Mouse (Mus musculus): ENCODE data around the gene Zfp609. TPM values are rescaled to one million over a fixed set of nuclear protein-coding genes. Genes with fewer than 3 reads are reported as not detected.

Zfp609 gene
- polyA plus RNA-seq, 1 experiment, result 11.1 TPM

DNA sequence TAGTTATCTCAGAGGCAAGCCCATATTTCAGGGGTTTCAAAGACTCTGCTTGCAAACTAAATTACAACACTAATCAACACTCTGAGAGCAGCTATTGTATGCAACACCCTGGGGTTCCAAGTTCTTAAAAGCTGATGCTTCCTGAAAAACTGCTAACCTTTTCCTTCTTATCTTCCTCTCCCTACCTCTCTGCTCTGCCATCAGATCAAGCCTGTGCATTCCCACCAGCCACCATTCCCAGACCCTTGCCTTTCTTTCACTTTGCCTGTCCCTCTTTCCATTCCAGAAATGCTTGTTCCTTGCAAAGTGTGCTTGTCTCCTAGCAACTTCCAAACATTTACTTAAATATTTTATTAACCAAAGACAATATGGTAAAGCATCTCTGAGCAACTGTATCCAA lies 35.5 kb downstream of the Zfp609 start:
- Histone ChIP-seq H3K4me2 (ENCODE audit: low read depth) (no peak overlapping the region), H3K79me2 (ENCODE audit: control insufficient read depth, insufficient read depth) (peaks cover 44% of the 10 kb centered on the region)
- no peak for TF ChIP-seq CEBPB (IDR thresholded peaks at IDR 0.05; ENCODE audit: insufficient read depth, poor library complexity, severe bottlenecking)
- no peak for TF ChIP-seq SRF (IDR thresholded peaks at IDR 0.05; ENCODE audit: control insufficient read depth, insufficient read length, low read depth)
- TF ChIP-seq USF1 (IDR thresholded peaks at IDR 0.05; ENCODE audit: low read depth), result no peak
- TF ChIP-seq REST (IDR thresholded peaks at IDR 0.05; ENCODE audit: insufficient read depth, insufficient read length), result no peak
- no peak for TF ChIP-seq E2F4 (IDR thresholded peaks at IDR 0.05; ENCODE audit: insufficient read depth)
- no peak for TF ChIP-seq TCF12 (IDR thresholded peaks at IDR 0.05; ENCODE audit: insufficient read depth, poor library complexity, severe bottlenecking)
- TF ChIP-seq MYOG (IDR thresholded peaks at IDR 0.05; ENCODE audit: control insufficient read depth in 1 of 3, insufficient read depth in 1 of 3, insufficient read length in 2 of 3, low read depth in 2 of 3), result no peak
- TF ChIP-seq MAX (IDR thresholded peaks at IDR 0.05; ENCODE audit: low read depth), result no peak
- TF ChIP-seq MYOD1 (IDR thresholded peaks at IDR 0.05; ENCODE audit: control insufficient read depth in 1 of 3, insufficient read length in 2 of 3, low read depth in 2 of 3), result no peak
- TF ChIP-seq POLR2AphosphoS2 (IDR thresholded peaks at IDR 0.05; ENCODE audit: insufficient read length, low read depth), result no peak
- no peak for TF ChIP-seq POLR2A (IDR thresholded peaks at IDR 0.05; ENCODE audit: insufficient read length, low read depth)
- no peak for TF ChIP-seq TCF3 (IDR thresholded peaks at IDR 0.05; ENCODE audit: insufficient read length, low read depth)

GRCm38 (mm10) chr9:65791106-65791505 lies 36.3 kb downstream of the Zfp609 start:
- H3K27me3 ChIP-seq (ENCODE audit: control insufficient read depth, insufficient read depth, insufficient read length), result no peaks in the 10 kb centered on the region
- no peaks in the 10 kb centered on the region for H3K36me3 ChIP-seq (ENCODE audit: control insufficient read depth, insufficient read depth)
- peaks cover 46% of the 10 kb centered on the region for H3K79me2 ChIP-seq (ENCODE audit: control insufficient read depth, insufficient read depth)
- no peak overlapping the region for H3K4me3 ChIP-seq
- no peak overlapping the region for H3ac ChIP-seq (ENCODE audit: control insufficient read depth, insufficient read length)
- TF ChIP-seq POLR2AphosphoS2 (IDR thresholded peaks at IDR 0.05; ENCODE audit: insufficient read length, low read depth) (no peak), TCF3 (IDR thresholded peaks at IDR 0.05; ENCODE audit: insufficient read length, low read depth) (no peak), REST (IDR thresholded peaks at IDR 0.05; ENCODE audit: insufficient read depth, insufficient read length) (no peak), SRF (IDR thresholded peaks at IDR 0.05; ENCODE audit: control insufficient read depth, insufficient read length, low read depth) (no peak), POLR2A (IDR thresholded peaks at IDR 0.05; ENCODE audit: insufficient read length, low read depth) (no peak), MAX (IDR thresholded peaks at IDR 0.05; ENCODE audit: low read depth) (no peak), E2F4 (IDR thresholded peaks at IDR 0.05; ENCODE audit: insufficient read depth) (no peak), CEBPB (IDR thresholded peaks at IDR 0.05; ENCODE audit: insufficient read depth, poor library complexity, severe bottlenecking) (no peak)
- no peak overlapping the region for H3K4me2 ChIP-seq (ENCODE audit: low read depth)

More for the DNA sequence above, 35.5 kb downstream of the Zfp609 start:
- Histone ChIP-seq H3ac (ENCODE audit: control insufficient read depth, insufficient read length) (no peak overlapping the region), H3K4me3 (no peak overlapping the region), H3K36me3 (ENCODE audit: control insufficient read depth, insufficient read depth) (no peaks in the 10 kb centered on the region), H3K27me3 (ENCODE audit: control insufficient read depth, insufficient read depth, insufficient read length) (no peaks in the 10 kb centered on the region)

GRCm38 (mm10) chr9:65789788-65790187 lies 37.6 kb downstream of the Zfp609 start:
- Histone ChIP-seq H3K27me3 (ENCODE audit: control insufficient read depth, insufficient read depth, insufficient read length) (no peaks in the 10 kb centered on the region), H3K36me3 (ENCODE audit: control insufficient read depth, insufficient read depth) (no peaks in the 10 kb centered on the region), H3K4me3 (no peak overlapping the region), H3K79me2 (ENCODE audit: control insufficient read depth, insufficient read depth) (peaks cover 50% of the 10 kb centered on the region), H3ac (ENCODE audit: control insufficient read depth, insufficient read length) (no peak overlapping the region), H3K4me2 (ENCODE audit: low read depth) (no peak overlapping the region)
- TF ChIP-seq CEBPB (IDR thresholded peaks at IDR 0.05; ENCODE audit: insufficient read depth, poor library complexity, severe bottlenecking) (no peak), MYOD1 (IDR thresholded peaks at IDR 0.05; ENCODE audit: control insufficient read depth in 1 of 3, insufficient read length in 2 of 3, low read depth in 2 of 3) (no peak), USF1 (IDR thresholded peaks at IDR 0.05; ENCODE audit: low read depth) (no peak), TCF12 (IDR thresholded peaks at IDR 0.05; ENCODE audit: insufficient read depth, poor library complexity, severe bottlenecking) (no peak), MYOG (IDR thresholded peaks at IDR 0.05; ENCODE audit: control insufficient read depth in 1 of 3, insufficient read depth in 1 of 3, insufficient read length in 2 of 3, low read depth in 2 of 3) (no peak), SRF (IDR thresholded peaks at IDR 0.05; ENCODE audit: control insufficient read depth, insufficient read length, low read depth) (no peak), POLR2A (IDR thresholded peaks at IDR 0.05; ENCODE audit: insufficient read length, low read depth) (no peak), POLR2AphosphoS2 (IDR thresholded peaks at IDR 0.05; ENCODE audit: insufficient read length, low read depth) (no peak), TCF3 (IDR thresholded peaks at IDR 0.05; ENCODE audit: insufficient read length, low read depth) (no peak), MAX (IDR thresholded peaks at IDR 0.05; ENCODE audit: low read depth) (no peak), REST (IDR thresholded peaks at IDR 0.05; ENCODE audit: insufficient read depth, insufficient read length) (no peak), E2F4 (IDR thresholded peaks at IDR 0.05; ENCODE audit: insufficient read depth) (no peak)

DNA sequence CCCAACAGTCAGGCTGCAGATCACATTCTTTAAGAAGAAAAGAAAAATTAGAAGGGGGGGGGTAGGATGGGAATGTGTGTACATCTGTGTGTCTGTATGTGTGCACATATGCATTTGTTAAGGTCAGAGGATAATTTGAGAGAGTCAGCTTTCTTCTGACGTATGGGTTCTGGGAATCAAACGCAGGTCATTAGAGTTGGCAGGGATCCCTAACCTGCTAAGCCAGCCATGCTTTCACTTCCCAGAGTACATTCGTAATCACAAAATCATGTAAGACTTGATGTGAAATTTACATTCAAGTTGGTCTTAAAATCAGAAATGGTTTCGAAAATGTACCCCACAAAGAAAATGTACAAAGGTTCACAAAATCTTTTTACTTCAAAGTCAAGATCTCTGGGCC lies 38.8 kb downstream of the Zfp609 start:
- Histone ChIP-seq H3K36me3 (ENCODE audit: control insufficient read depth, insufficient read depth) (no peaks in the 10 kb centered on the region), H3ac (ENCODE audit: control insufficient read depth, insufficient read length) (no peak overlapping the region), H3K4me3 (no peak overlapping the region), H3K79me2 (ENCODE audit: control insufficient read depth, insufficient read depth) (peaks cover 60% of the 10 kb centered on the region), H3K27me3 (ENCODE audit: control insufficient read depth, insufficient read depth, insufficient read length) (no peaks in the 10 kb centered on the region), H3K4me2 (ENCODE audit: low read depth) (no peak overlapping the region)
- no peak for TF ChIP-seq CEBPB (IDR thresholded peaks at IDR 0.05; ENCODE audit: insufficient read depth, poor library complexity, severe bottlenecking)
- TF ChIP-seq POLR2A (IDR thresholded peaks at IDR 0.05; ENCODE audit: insufficient read length, low read depth), result no peak
- TF ChIP-seq SRF (IDR thresholded peaks at IDR 0.05; ENCODE audit: control insufficient read depth, insufficient read length, low read depth), result no peak
- no peak for TF ChIP-seq MYOD1 (IDR thresholded peaks at IDR 0.05; ENCODE audit: control insufficient read depth in 1 of 3, insufficient read length in 2 of 3, low read depth in 2 of 3)
- no peak for TF ChIP-seq USF1 (IDR thresholded peaks at IDR 0.05; ENCODE audit: low read depth)
- no peak for TF ChIP-seq REST (IDR thresholded peaks at IDR 0.05; ENCODE audit: insufficient read depth, insufficient read length)
- TF ChIP-seq MAX (IDR thresholded peaks at IDR 0.05; ENCODE audit: low read depth), result no peak
- TF ChIP-seq E2F4 (IDR thresholded peaks at IDR 0.05; ENCODE audit: insufficient read depth), result no peak
- TF ChIP-seq TCF12 (IDR thresholded peaks at IDR 0.05; ENCODE audit: insufficient read depth, poor library complexity, severe bottlenecking), result no peak
- TF ChIP-seq MYOG (IDR thresholded peaks at IDR 0.05; ENCODE audit: control insufficient read depth in 1 of 3, insufficient read depth in 1 of 3, insufficient read length in 2 of 3, low read depth in 2 of 3), result no peak
- TF ChIP-seq TCF3 (IDR thresholded peaks at IDR 0.05; ENCODE audit: insufficient read length, low read depth), result no peak
- TF ChIP-seq POLR2AphosphoS2 (IDR thresholded peaks at IDR 0.05; ENCODE audit: insufficient read length, low read depth), result no peak

All from myocyte (in vitro differentiated cells).